Mouse (Mus musculus) thymus, adult 2 months (tissue): ENCODE results near the gene Alg11.

ENCODE experiments used
- CTCF ChIP-seq: fragments of 200-500 bp; IDR thresholded peaks from 2 replicates; pipeline ENCODE4 v1.5.1; 2012; ENCODE audit warnings: mild to moderate bottlenecking, control low read depth, low read length, moderate library complexity, borderline replicate concordance; ENCODE audit not compliant: control insufficient read depth, poor library complexity, insufficient read depth; ENCODE audit errors: extremely low read depth
- POLR2A ChIP-seq: fragments of 200-500 bp; IDR thresholded peaks from 2 replicates; pipeline ENCODE4 v1.6.1; 2012; ENCODE audit warnings: mild to moderate bottlenecking, low read length, control low read depth, moderate library complexity; ENCODE audit not compliant: control insufficient read depth, poor library complexity, insufficient read depth; ENCODE audit errors: extremely low read depth

- TF ChIP-seq CTCF = no peak
- no peak for TF ChIP-seq POLR2A
These were observed 42.8 kb upstream of the Alg11 start for GRCm38 (mm10) chr8:22017731-22018130.
